Mouse (Mus musculus): Measurements from ENCODE around the gene Ifna13. TPM values are rescaled to one million over a fixed set of nuclear protein-coding genes. Genes with fewer than 3 reads are reported as not detected.
A peak's percentile ranks its signal among the peaks of the same experiment; 100 is the strongest.

Ifna13 gene
- polyA plus RNA-seq, 1 experiment from 2014 or later, result not detected

DNA sequence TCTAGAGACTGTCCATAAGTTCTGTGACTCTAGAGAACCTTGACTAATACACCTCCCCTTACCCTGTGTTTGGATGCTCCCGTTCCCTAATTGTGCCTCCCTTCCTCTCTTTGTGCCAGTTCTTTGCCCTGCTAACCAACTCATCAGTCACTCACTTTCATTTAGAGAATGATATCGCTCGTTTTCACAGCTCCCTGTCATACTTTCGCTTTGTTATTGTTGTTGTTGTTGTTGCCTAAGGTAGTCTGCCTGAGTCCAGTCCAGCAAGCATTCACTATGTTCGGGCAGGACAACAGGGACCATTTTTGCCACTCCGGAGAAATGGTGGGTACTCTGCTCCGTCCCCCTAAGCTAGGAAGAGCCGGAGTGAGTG is 3.6 kb downstream of the Ifna13 start:
- no peak for ATAC-seq (ENCODE audit: low read depth)
- peak overlapping the region; percentile 46 for H3K4me2 ChIP-seq
- 67% methylated on average over 8 of the region's 8 CpGs for WGBS
- H3K9me3 ChIP-seq, result no peaks in the 10 kb centered on the region
- no peaks in the 10 kb centered on the region for H3K27me3 ChIP-seq
- H3K9ac ChIP-seq, result peak overlapping the region; percentile 31; the same call in 1 of the 2 replicates
- no peaks in the 10 kb centered on the region for H3K36me3 ChIP-seq
- H3K4me1 ChIP-seq (replicated peaks), result no peaks in the 10 kb centered on the region
- H3K27ac ChIP-seq (replicated peaks), result no peak overlapping the region
- peak overlapping the region; percentile 26 for H3K4me3 ChIP-seq

DNA sequence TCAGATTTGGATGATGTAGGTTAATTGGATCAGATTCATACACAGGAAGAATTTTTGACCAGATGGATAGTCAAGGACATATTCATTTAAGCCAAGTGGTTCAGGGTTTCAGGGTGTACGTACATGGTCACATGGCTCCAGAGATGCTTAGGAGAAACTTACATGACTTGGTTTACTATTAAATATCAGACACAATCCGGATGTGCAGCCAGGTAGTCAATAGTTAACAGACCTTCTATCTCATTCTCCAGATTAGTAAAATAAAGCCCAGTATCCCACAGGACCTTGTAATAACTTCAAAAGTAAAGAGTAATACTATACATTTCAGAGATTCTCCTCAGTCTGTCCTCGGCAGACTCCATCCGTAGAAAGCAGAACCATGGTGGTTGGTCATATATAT is 9.9 kb downstream of the Ifna13 start, which contains the start of gene C87499:
Gene C87499, minus strand, starts transcription at position 101 of the 400 bp plus-strand sequence.
- ATAC-seq (ENCODE audit: low read depth), result no peak
- Histone ChIP-seq H3K36me3 (no peaks in the 10 kb centered on the region), H3K4me3 (no peak within 1 kb of the TSS), H3K4me2 (no peak within 1 kb of the TSS), H3K9ac (no peak within 1 kb of the TSS), H3K9me3 (no peaks in the 10 kb centered on the region), H3K27ac (replicated peaks) (no peak within 1 kb of the TSS), H3K4me1 (replicated peaks) (no peaks in the 10 kb centered on the region), H3K27me3 (no peaks in the 10 kb centered on the region)
- WGBS, result 90% methylated on average over 4 of the region's 4 CpGs

DNA sequence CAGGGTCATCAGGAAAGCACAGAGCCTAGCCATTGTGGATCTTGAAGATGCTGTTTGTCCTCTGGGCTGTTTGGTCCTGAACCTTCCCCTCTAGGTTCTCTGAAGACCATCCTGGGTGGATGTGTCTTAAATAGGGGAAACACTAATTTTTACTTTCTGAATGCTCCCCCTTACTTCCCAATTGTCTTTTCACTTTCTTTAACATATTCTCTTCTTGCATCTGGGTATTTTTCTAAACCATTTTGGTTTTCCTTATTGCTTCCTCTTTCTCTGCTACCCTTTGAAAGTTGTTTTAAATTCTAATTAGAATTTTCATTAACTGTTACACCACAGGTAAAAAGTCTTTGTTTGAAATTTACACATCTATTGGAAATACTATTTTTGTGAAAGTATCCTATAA is 41.0 kb downstream of the Ifna13 start, which contains the start of gene Ifna12:
Gene Ifna12, minus strand, starts transcription at position 101 of the 400 bp plus-strand sequence.
- no peaks in the 10 kb centered on the region for H3K27me3 ChIP-seq
- H3K4me2 ChIP-seq, result no peak within 1 kb of the TSS
- no peaks in the 10 kb centered on the region for H3K9me3 ChIP-seq
- no peak within 1 kb of the TSS for H3K4me3 ChIP-seq
- ATAC-seq (ENCODE audit: low read depth), result no peak
- H3K4me1 ChIP-seq (replicated peaks), result no peaks in the 10 kb centered on the region
- H3K36me3 ChIP-seq, result no peaks in the 10 kb centered on the region
- H3K9ac ChIP-seq, result no peak within 1 kb of the TSS
- no peak within 1 kb of the TSS for H3K27ac ChIP-seq (replicated peaks)

Other genes with a start within 250 kb of the Ifna13 start
- 4.3 and 5.2 TPM in 2 replicates for gene Hacd4, start 205.5 kb downstream of the Ifna13 start, polyA plus RNA-seq (2015; fragmentation: Nextera tagmentation; extraction: Ambion mirVana)
- not detected in 2 replicates for gene Ifnb1, start 121.7 kb downstream of the Ifna13 start, polyA plus RNA-seq (2015; fragmentation: Nextera tagmentation; extraction: Ambion mirVana)
- gene Ifna15, start 86.2 kb downstream of the Ifna13 start, polyA plus RNA-seq (2015; fragmentation: Nextera tagmentation; extraction: Ambion mirVana), result not detected in 2 replicates
- not detected in 2 replicates for gene Ifna14, start 72.7 kb downstream of the Ifna13 start, polyA plus RNA-seq (2015; fragmentation: Nextera tagmentation; extraction: Ambion mirVana)
- not detected in 2 replicates for gene Ifna9, start 52.1 kb downstream of the Ifna13 start, polyA plus RNA-seq (2015; fragmentation: Nextera tagmentation; extraction: Ambion mirVana)
- not detected in 2 replicates for gene Ifna12, start 41.1 kb downstream of the Ifna13 start, polyA plus RNA-seq (2015; fragmentation: Nextera tagmentation; extraction: Ambion mirVana)
- not detected in 2 replicates for gene C87499, start 10.0 kb downstream of the Ifna13 start, polyA plus RNA-seq (2015; fragmentation: Nextera tagmentation; extraction: Ambion mirVana)
- gene Ifna16, start 32.5 kb upstream of the Ifna13 start, polyA plus RNA-seq (2015; fragmentation: Nextera tagmentation; extraction: Ambion mirVana), result not detected in 2 replicates
- gene Ifna2, start 39.5 kb upstream of the Ifna13 start, polyA plus RNA-seq (2015; fragmentation: Nextera tagmentation; extraction: Ambion mirVana), result not detected in 2 replicates
- gene Ifnab, start 46.9 kb upstream of the Ifna13 start, polyA plus RNA-seq (2015; fragmentation: Nextera tagmentation; extraction: Ambion mirVana), result not detected in 2 replicates
- gene Gm26566, start 77.3 kb upstream of the Ifna13 start, polyA plus RNA-seq (2015; fragmentation: Nextera tagmentation; extraction: Ambion mirVana), result 1.3 and 1.5 TPM in 2 replicates
- gene Klhl9, start 78.0 kb upstream of the Ifna13 start, polyA plus RNA-seq (2015; fragmentation: Nextera tagmentation; extraction: Ambion mirVana), result 126 and 128 TPM in 2 replicates
- not detected in 2 replicates for gene Gm13271, start 110.4 kb upstream of the Ifna13 start, polyA plus RNA-seq (2015; fragmentation: Nextera tagmentation; extraction: Ambion mirVana)
- gene Gm13283, start 115.7 kb upstream of the Ifna13 start, polyA plus RNA-seq (2015; fragmentation: Nextera tagmentation; extraction: Ambion mirVana), result not detected in 2 replicates
- not detected in 2 replicates for gene Gm13290, start 129.4 kb upstream of the Ifna13 start, polyA plus RNA-seq (2015; fragmentation: Nextera tagmentation; extraction: Ambion mirVana)
- gene Gm13289, start 132.5 kb upstream of the Ifna13 start, polyA plus RNA-seq (2015; fragmentation: Nextera tagmentation; extraction: Ambion mirVana), result not detected in 2 replicates
- gene Gm13272, start 135.4 kb upstream of the Ifna13 start, polyA plus RNA-seq (2015; fragmentation: Nextera tagmentation; extraction: Ambion mirVana), result not detected in 2 replicates
- not detected in 2 replicates for gene Ifnz, start 137.7 kb upstream of the Ifna13 start, polyA plus RNA-seq (2015; fragmentation: Nextera tagmentation; extraction: Ambion mirVana)
- not detected in 2 replicates for gene Gm13276, start 141.2 kb upstream of the Ifna13 start, polyA plus RNA-seq (2015; fragmentation: Nextera tagmentation; extraction: Ambion mirVana)
- gene Gm13277, start 144.2 kb upstream of the Ifna13 start, polyA plus RNA-seq (2015; fragmentation: Nextera tagmentation; extraction: Ambion mirVana), result not detected in 2 replicates
- gene Gm13278, start 147.1 kb upstream of the Ifna13 start, polyA plus RNA-seq (2015; fragmentation: Nextera tagmentation; extraction: Ambion mirVana), result not detected in 2 replicates
- not detected in 2 replicates for gene Gm13275, start 150.0 kb upstream of the Ifna13 start, polyA plus RNA-seq (2015; fragmentation: Nextera tagmentation; extraction: Ambion mirVana)
- gene Gm13279, start 152.9 kb upstream of the Ifna13 start, polyA plus RNA-seq (2015; fragmentation: Nextera tagmentation; extraction: Ambion mirVana), result not detected in 2 replicates
- gene Gm13285, start 155.2 kb upstream of the Ifna13 start, polyA plus RNA-seq (2015; fragmentation: Nextera tagmentation; extraction: Ambion mirVana), result 0.32 TPM in 1 of 2 replicates, not detected in the other
- not detected in 2 replicates for gene Gm13287, start 158.8 kb upstream of the Ifna13 start, polyA plus RNA-seq (2015; fragmentation: Nextera tagmentation; extraction: Ambion mirVana)
- not detected in 2 replicates for gene Gm13288, start 161.1 kb upstream of the Ifna13 start, polyA plus RNA-seq (2015; fragmentation: Nextera tagmentation; extraction: Ambion mirVana)
- gene Ifna7, start 171.8 kb upstream of the Ifna13 start, polyA plus RNA-seq (2015; fragmentation: Nextera tagmentation; extraction: Ambion mirVana), result not detected in 2 replicates
- gene Ifna11, start 175.5 kb upstream of the Ifna13 start, polyA plus RNA-seq (2015; fragmentation: Nextera tagmentation; extraction: Ambion mirVana), result not detected in 2 replicates
- not detected in 2 replicates for gene Ifna6, start 183.0 kb upstream of the Ifna13 start, polyA plus RNA-seq (2015; fragmentation: Nextera tagmentation; extraction: Ambion mirVana)
- not detected in 2 replicates for gene Ifna5, start 191.1 kb upstream of the Ifna13 start, polyA plus RNA-seq (2015; fragmentation: Nextera tagmentation; extraction: Ambion mirVana)
- gene Ifna4, start 197.4 kb upstream of the Ifna13 start, polyA plus RNA-seq (2015; fragmentation: Nextera tagmentation; extraction: Ambion mirVana), result not detected in 2 replicates
- not detected in 2 replicates for gene Ifna1, start 205.6 kb upstream of the Ifna13 start, polyA plus RNA-seq (2015; fragmentation: Nextera tagmentation; extraction: Ambion mirVana)
- gene Ifne, start 235.7 kb upstream of the Ifna13 start, polyA plus RNA-seq (2015; fragmentation: Nextera tagmentation; extraction: Ambion mirVana), result not detected in 2 replicates

Measured in neural tube, embryonic 13.5 days (tissue).